Mouse (Mus musculus): ENCODE data around the gene Ifitm3. TPM values are rescaled to one million over a fixed set of nuclear protein-coding genes. Genes with fewer than 3 reads are reported as not detected.
"Not testable (repeated sequence)": the region's sequence is repeated elsewhere in the genome, so short reads cannot be mapped to it uniquely, and the experiment has no call there.

The Ifitm3 gene
- polyA plus RNA-seq, 1 experiment from 2014 or later: 334 TPM

DNA sequence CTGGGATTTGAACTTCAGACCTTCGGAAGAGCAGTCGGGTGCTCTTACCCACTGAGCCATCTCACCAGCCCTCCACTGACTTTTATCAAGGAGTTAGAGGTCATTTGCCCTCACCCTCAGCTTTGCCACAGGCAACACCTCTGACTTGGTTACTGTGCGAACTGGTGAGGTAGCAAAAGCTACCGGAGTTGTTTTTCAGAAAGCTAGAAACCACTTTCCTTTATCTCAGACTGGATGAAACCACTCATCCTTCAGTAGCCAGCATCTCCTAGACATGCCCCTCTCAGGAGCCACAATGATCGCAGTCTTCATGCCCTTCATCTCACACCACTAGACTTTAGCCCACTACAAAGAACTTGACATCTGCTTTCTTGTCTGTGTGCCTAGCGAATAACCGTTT lies 27.6 kb downstream of the Ifitm3 start:
- no peak overlapping the region for H3K9ac ChIP-seq (ENCODE audit: low read depth, low read length)
- TF ChIP-seq CTCF (IDR thresholded peaks at IDR 0.05; ENCODE audit: low read depth): no peak
- no peaks in the 10 kb centered on the region for H3K9me3 ChIP-seq (ENCODE audit: control insufficient read depth)
- H3K4me3 ChIP-seq (ENCODE audit: low read depth, low read length): no peak overlapping the region
- no peaks in the 10 kb centered on the region for H3K36me3 ChIP-seq (ENCODE audit: control insufficient read depth, insufficient read depth)
- no peak overlapping the region for H3K4me2 ChIP-seq (replicated peaks; ENCODE audit: low read depth)
- ATAC-seq: no peak
- no peaks in the 10 kb centered on the region for H3K27me3 ChIP-seq (replicated peaks; ENCODE audit: control insufficient read depth, insufficient read depth, low read length)
- H3K27ac ChIP-seq (ENCODE audit: low read depth, low read length): no peak overlapping the region
- 96% methylated on average over 7 of the region's 7 CpGs for WGBS
- H3K4me1 ChIP-seq (replicated peaks; ENCODE audit: control insufficient read depth, insufficient read depth, low read length): no peaks in the 10 kb centered on the region

DNA sequence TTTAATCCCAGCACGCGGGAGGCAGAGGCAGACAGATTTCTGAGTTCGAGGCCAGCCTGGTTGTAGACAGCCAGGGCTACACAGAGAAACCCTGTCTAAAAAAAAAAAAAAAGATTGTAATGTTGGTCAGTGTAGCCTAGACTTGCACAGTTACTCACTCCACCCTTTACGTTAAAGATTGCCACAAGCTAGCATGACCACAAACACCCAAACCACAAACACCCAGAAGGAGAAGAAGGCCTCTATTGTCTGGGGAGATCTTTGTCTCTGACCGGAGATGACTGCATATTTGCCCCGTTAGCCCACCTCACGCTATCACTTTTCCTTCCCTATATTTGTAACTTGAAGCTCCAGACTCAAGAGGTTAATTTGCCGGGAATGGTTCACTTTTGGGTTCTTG lies 28.9 kb downstream of the Ifitm3 start:
- no peak for ATAC-seq
- Histone ChIP-seq H3K4me2 (replicated peaks; ENCODE audit: low read depth) (no peak overlapping the region), H3K9me3 (ENCODE audit: control insufficient read depth) (no peaks in the 10 kb centered on the region), H3K27me3 (replicated peaks; ENCODE audit: control insufficient read depth, insufficient read depth, low read length) (no peaks in the 10 kb centered on the region), H3K9ac (ENCODE audit: low read depth, low read length) (no peak overlapping the region), H3K27ac (ENCODE audit: low read depth, low read length) (no peak overlapping the region), H3K4me1 (replicated peaks; ENCODE audit: control insufficient read depth, insufficient read depth, low read length) (no peaks in the 10 kb centered on the region), H3K4me3 (ENCODE audit: low read depth, low read length) (no peak overlapping the region), H3K36me3 (ENCODE audit: control insufficient read depth, insufficient read depth) (no peaks in the 10 kb centered on the region)
- no peak for TF ChIP-seq CTCF (IDR thresholded peaks at IDR 0.05; ENCODE audit: low read depth)
- WGBS: 87% methylated on average over 8 of the region's 8 CpGs

DNA sequence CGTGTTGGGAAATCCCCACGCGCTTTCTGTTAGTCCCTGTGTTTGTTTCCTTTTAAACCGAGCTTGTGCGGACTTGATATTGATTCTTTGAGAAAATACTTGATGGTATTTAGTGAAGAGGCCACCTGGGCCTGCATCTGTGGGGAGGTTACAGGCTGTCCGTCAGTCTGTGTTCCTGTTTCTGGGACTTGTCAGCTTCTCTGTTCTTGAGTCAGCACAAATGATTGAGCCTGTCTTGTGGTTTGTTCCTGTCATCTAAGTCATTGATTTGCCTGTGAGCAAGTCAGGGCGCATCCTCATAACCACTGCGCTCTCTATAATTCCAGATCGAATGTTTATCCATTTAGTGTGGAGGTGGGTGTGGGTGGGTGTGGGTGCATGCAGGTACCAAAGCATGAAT lies 33.9 kb downstream of the Ifitm3 start:
- not testable (repeated sequence) for ATAC-seq
- WGBS: 83% methylated on average over 9 of the region's 9 CpGs

DNA sequence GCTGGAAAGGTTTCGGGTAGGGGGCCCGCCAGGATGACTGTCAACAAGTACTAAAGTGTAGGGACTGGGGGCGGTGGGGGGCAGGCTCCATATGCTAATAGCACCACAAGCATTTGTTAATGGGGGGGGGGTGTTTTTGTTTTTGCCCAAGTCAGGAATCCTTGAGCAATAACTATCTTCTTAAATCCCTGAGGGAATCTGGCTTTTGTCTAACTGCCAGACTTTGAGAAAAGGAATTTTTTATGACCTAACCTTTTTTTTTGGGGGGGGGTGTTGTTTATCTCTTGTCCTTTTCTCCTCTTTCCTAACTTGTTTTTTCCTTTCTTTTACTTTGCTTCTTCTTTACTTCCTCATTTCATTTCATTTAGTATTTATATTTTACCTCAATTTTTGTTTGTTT lies 35.1 kb downstream of the Ifitm3 start:
- Histone ChIP-seq H3K36me3 (ENCODE audit: control insufficient read depth, insufficient read depth) (no peaks in the 10 kb centered on the region), H3K27me3 (replicated peaks; ENCODE audit: control insufficient read depth, insufficient read depth, low read length) (no peaks in the 10 kb centered on the region), H3K4me3 (ENCODE audit: low read depth, low read length) (no peak overlapping the region), H3K4me1 (replicated peaks; ENCODE audit: control insufficient read depth, insufficient read depth, low read length) (0 out of 2 replicates have a peak, but pooled peaks cover 7% of the 10 kb centered on the region), H3K27ac (ENCODE audit: low read depth, low read length) (no peak overlapping the region), H3K9ac (ENCODE audit: low read depth, low read length) (no peak overlapping the region), H3K4me2 (replicated peaks; ENCODE audit: low read depth) (no peak overlapping the region), H3K9me3 (ENCODE audit: control insufficient read depth) (no peaks in the 10 kb centered on the region)
- ATAC-seq: no peak
- WGBS: 54% methylated on average over 3 of the region's 3 CpGs
- no peak for TF ChIP-seq CTCF (IDR thresholded peaks at IDR 0.05; ENCODE audit: low read depth)

More for the DNA sequence above, 33.9 kb downstream of the Ifitm3 start:
- H3K9me3 ChIP-seq (ENCODE audit: control insufficient read depth); H3K27me3 ChIP-seq (replicated peaks; ENCODE audit: control insufficient read depth, insufficient read depth, low read length); H3K4me3 ChIP-seq (ENCODE audit: low read depth, low read length); H3K4me1 ChIP-seq (replicated peaks; ENCODE audit: control insufficient read depth, insufficient read depth, low read length); H3K27ac ChIP-seq (ENCODE audit: low read depth, low read length); H3K9ac ChIP-seq (ENCODE audit: low read depth, low read length); H3K36me3 ChIP-seq (ENCODE audit: control insufficient read depth, insufficient read depth); H3K4me2 ChIP-seq (replicated peaks; ENCODE audit: low read depth): not testable (repeated sequence)

DNA sequence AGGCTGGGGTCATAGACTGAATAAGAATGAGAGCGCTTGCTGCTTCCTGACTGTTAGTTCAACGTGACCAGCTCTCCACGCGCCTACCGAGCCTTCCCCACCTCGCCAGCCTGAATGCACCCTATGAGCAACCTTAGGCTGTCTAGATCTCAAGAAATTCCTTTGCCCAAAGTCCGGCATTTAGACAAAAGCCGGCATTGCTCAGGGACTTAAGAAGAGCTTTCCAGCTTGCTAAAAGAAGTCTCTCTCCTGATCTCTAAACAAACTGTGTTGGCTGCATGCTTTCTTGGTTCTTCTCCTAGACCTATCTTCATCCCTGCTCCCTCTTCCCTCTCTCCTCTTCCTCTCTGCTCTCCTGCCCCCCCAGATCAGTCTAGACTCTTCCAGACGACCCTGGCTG lies 35.6 kb downstream of the Ifitm3 start:
- Histone ChIP-seq H3K27ac (ENCODE audit: low read depth, low read length) (peak overlapping the region; percentile 28; the same call in 1 of the 2 replicates), H3K27me3 (replicated peaks; ENCODE audit: control insufficient read depth, insufficient read depth, low read length) (no peaks in the 10 kb centered on the region), H3K4me3 (ENCODE audit: low read depth, low read length) (no peak overlapping the region), H3K9ac (ENCODE audit: low read depth, low read length) (no peak overlapping the region), H3K4me1 (replicated peaks; ENCODE audit: control insufficient read depth, insufficient read depth, low read length) (0 out of 2 replicates have a peak, but pooled peaks cover 7% of the 10 kb centered on the region), H3K36me3 (ENCODE audit: control insufficient read depth, insufficient read depth) (no peaks in the 10 kb centered on the region), H3K9me3 (ENCODE audit: control insufficient read depth) (no peaks in the 10 kb centered on the region), H3K4me2 (replicated peaks; ENCODE audit: low read depth) (no peak overlapping the region)
- WGBS: 26% methylated on average over 9 of the region's 9 CpGs
- ATAC-seq: no peak
- no peak for TF ChIP-seq CTCF (IDR thresholded peaks at IDR 0.05; ENCODE audit: low read depth)

DNA sequence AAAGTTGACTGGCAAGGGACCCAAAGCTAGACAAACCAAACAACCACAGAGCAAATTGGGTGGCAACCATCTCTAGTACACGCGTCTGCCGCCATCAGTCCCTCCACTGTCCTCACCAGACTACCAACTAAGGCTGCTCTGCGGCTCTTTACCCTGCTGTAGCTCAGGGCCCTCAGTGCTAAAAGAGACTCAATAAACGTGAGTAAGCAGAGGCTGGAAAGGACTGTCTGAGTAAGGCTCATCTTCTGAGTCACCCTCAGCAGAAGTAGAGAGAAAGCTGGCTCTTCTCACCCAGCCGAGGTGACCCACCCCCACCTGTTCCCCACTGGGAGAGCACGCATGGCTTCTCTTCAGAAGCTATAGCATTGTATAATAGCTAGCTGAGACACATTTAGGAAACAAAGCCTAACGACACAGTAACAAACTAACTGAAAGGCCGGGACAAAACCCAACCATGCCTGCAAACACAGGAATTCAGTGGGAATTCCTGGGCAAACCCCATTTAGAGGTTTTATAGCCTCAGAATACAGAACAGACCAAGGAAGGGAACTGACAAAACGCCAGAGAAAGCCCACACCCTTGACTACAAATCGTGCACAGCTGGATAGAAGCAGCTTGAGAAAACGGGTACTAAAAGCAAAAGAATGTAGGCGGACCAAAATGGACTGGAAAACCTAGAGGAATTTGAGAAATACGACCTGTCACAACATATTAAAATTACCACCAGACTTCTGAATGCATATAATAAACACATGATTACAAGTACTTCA lies 37.0 kb downstream of the Ifitm3 start:
- no peaks in the 10 kb centered on the region for H3K36me3 ChIP-seq (ENCODE audit: control insufficient read depth, insufficient read depth)
- no peak overlapping the region for H3K9ac ChIP-seq (ENCODE audit: low read depth, low read length)
- 0 out of 2 replicates have a peak overlapping the region, but pooled peaks have one; percentile 41 for H3K27ac ChIP-seq (ENCODE audit: low read depth, low read length)
- no peaks in the 10 kb centered on the region for H3K27me3 ChIP-seq (replicated peaks; ENCODE audit: control insufficient read depth, insufficient read depth, low read length)
- no peak for ATAC-seq
- H3K4me1 ChIP-seq (replicated peaks; ENCODE audit: control insufficient read depth, insufficient read depth, low read length): 0 out of 2 replicates have a peak, but pooled peaks cover 7% of the 10 kb centered on the region
- H3K4me2 ChIP-seq (replicated peaks; ENCODE audit: low read depth): no peak overlapping the region
- no peak overlapping the region for H3K4me3 ChIP-seq (ENCODE audit: low read depth, low read length)
- TF ChIP-seq CTCF (IDR thresholded peaks at IDR 0.05; ENCODE audit: low read depth): no peak
- 50% methylated on average over 14 of the region's 14 CpGs for WGBS
- H3K9me3 ChIP-seq (ENCODE audit: control insufficient read depth): no peaks in the 10 kb centered on the region
